Mouse (Mus musculus) cerebellum, adult 11-12 months (tissue): ENCODE data around the gene Ocel1.
A peak's percentile ranks its signal among the peaks of the same experiment; 100 is the strongest.
"Not testable (repeated sequence)": the region's sequence is repeated elsewhere in the genome, so short reads cannot be mapped to it uniquely, and the experiment has no call there.

Experiments
- DNase-seq: peaks from one replicate; pipeline ENCODE4 v3.0.0; 2022

The Ocel1 gene

GRCm38 (mm10) chr8:71371236-71371848, at the start of gene Ocel1:
TSS of gene Ocel1 (plus strand) at chr8:71371298.
- DNase-seq, result peak; percentile 98

- no peak for DNase-seq
Observed at GRCm38 (mm10) chr8:71322939-71323338, 48.2 kb upstream of the Ocel1 start.

GRCm38 (mm10) chr8:71324848-71325247, 46.2 kb upstream of the Ocel1 start:
- no peak for DNase-seq

GRCm38 (mm10) chr8:71337834-71338233, 33.3 kb upstream of the Ocel1 start:
- not testable (repeated sequence) for DNase-seq

GRCm38 (mm10) chr8:71340625-71341024, 30.5 kb upstream of the Ocel1 start:
- DNase-seq, result no peak

- no peak for DNase-seq
Observed at GRCm38 (mm10) chr8:71346581-71346980, 24.5 kb upstream of the Ocel1 start.

- DNase-seq, result no peak
Observed at GRCm38 (mm10) chr8:71351117-71351516, 20.0 kb upstream of the Ocel1 start.

- no peak for DNase-seq
Observed at GRCm38 (mm10) chr8:71351520-71351919, 19.6 kb upstream of the Ocel1 start.

GRCm38 (mm10) chr8:71358026-71358425, 13.1 kb upstream of the Ocel1 start:
- DNase-seq, result no peak

GRCm38 (mm10) chr8:71366771-71367528, 4.1 kb upstream of the Ocel1 start, which contains the start of gene Use1:
TSS of gene Use1 (plus strand) at chr8:71366848.
- peak; percentile 93 for DNase-seq

GRCm38 (mm10) chr8:71367529-71368176, 3.4 kb upstream of the Ocel1 start:
- peak; percentile 75 for DNase-seq

GRCm38 (mm10) chr8:71368366-71368765, 2.7 kb upstream of the Ocel1 start:
- peak; percentile 47 for DNase-seq

- DNase-seq, result peak; percentile 52
Observed at GRCm38 (mm10) chr8:71369040-71369718, 1.9 kb upstream of the Ocel1 start.

- DNase-seq, result peak; percentile 50
Observed at GRCm38 (mm10) chr8:71370711-71371235, 325 bp upstream of the Ocel1 start.

- DNase-seq, result peak; percentile 65
Observed at GRCm38 (mm10) chr8:71372427-71372826, 1.3 kb downstream of the Ocel1 start.

- no peak for DNase-seq
Observed at GRCm38 (mm10) chr8:71373000-71373399, 1.9 kb downstream of the Ocel1 start.

GRCm38 (mm10) chr8:71374616-71375206, 3.6 kb downstream of the Ocel1 start:
- DNase-seq, result peak; percentile 66

- peak; percentile 92 for DNase-seq
Observed at GRCm38 (mm10) chr8:71375581-71376422, 4.7 kb downstream of the Ocel1 start.

- DNase-seq, result peak; percentile 66
Observed at GRCm38 (mm10) chr8:71376423-71377030, 5.4 kb downstream of the Ocel1 start.

- peak; percentile 29 for DNase-seq
Observed at GRCm38 (mm10) chr8:71379008-71379407, 7.9 kb downstream of the Ocel1 start.

GRCm38 (mm10) chr8:71379512-71380075, 8.5 kb downstream of the Ocel1 start:
- peak; percentile 46 for DNase-seq
